Comparison of ENCODE assay signal across 8 mouse cellular contexts in genomic region chr9:13889657-13890056, GRCm38 (mm10).
DNase-seq lines count a peak whose midpoint lies in the region; ATAC-seq lines count a peak whose summit lies in the region.

No protein-coding gene starts in this region.

- ATAC-seq in embryonic facial prominence, embryonic 11.5 days (replicated peaks; ENCODE audit: insufficient number of reproducible peaks, low FRiP score, low TSS enrichment, low read depth) = peak; percentile 79
- ATAC-seq in kidney, embryonic 14.5 days (ENCODE audit: low FRiP score, low TSS enrichment) = peak; percentile 95
- ATAC-seq in liver, embryonic 11.5 days (replicated peaks; ENCODE audit: low FRiP score) = peak; percentile 43; the same call in 1 of the 2 replicates
- peak; percentile 90 for ATAC-seq in neural tube, embryonic 11.5 days (ENCODE audit: insufficient read depth, low FRiP score, low TSS enrichment)
- ATAC-seq in stomach, embryonic 14.5 days (ENCODE audit: insufficient number of reproducible peaks, insufficient read depth, low FRiP score, low read depth) = peak; percentile 87

- no peaks in the 10 kb centered on the region for H3K36me3 ChIP-seq in embryonic facial prominence, embryonic 11.5 days (replicated peaks; ENCODE audit: control insufficient read depth, insufficient read depth, low read depth, low read length)
- H3K36me3 ChIP-seq in kidney, embryonic 14.5 days (ENCODE audit: control insufficient read depth, insufficient read depth, low read length) = no peaks in the 10 kb centered on the region
- H3K36me3 ChIP-seq in liver, embryonic 11.5 days (ENCODE audit: control insufficient read depth, insufficient read depth, low read length) = no peaks in the 10 kb centered on the region
- H3K36me3 ChIP-seq in neural tube, embryonic 11.5 days (ENCODE audit: control insufficient read depth, insufficient read depth, low read length) = no peaks in the 10 kb centered on the region
- no peaks in the 10 kb centered on the region for H3K36me3 ChIP-seq in stomach, embryonic 14.5 days (ENCODE audit: control insufficient read depth, insufficient read depth, low read length)

- H3K4me3 ChIP-seq in embryonic facial prominence, embryonic 11.5 days (ENCODE audit: low read depth, low read length) = no peak overlapping the region
- no peak overlapping the region for H3K4me3 ChIP-seq in kidney, embryonic 14.5 days (ENCODE audit: low read length)
- no peak overlapping the region for H3K4me3 ChIP-seq in liver, embryonic 11.5 days (ENCODE audit: low read depth, low read length)
- H3K4me3 ChIP-seq in neural tube, embryonic 11.5 days (ENCODE audit: low read depth, low read length) = no peak overlapping the region
- no peak overlapping the region for H3K4me3 ChIP-seq in stomach, embryonic 14.5 days (ENCODE audit: low read depth, low read length)

- WGBS in embryonic facial prominence, embryonic 11.5 days = 5% methylated on average over 9 of the region's 9 CpGs
- 10% methylated on average over 9 of the region's 9 CpGs for WGBS in kidney, embryonic 14.5 days
- WGBS in liver, embryonic 11.5 days = 15% methylated on average over 9 of the region's 9 CpGs
- 9% methylated on average over 9 of the region's 9 CpGs for WGBS in neural tube, embryonic 11.5 days
- whole genome bisulfite sequencing in stomach, embryonic 14.5 days = 4% methylated on average over 9 of the region's 9 CpGs

- peak; percentile 63 for DNase-seq in 416B (ENCODE audit: low read depth)
- peak; percentile 89 for DNase-seq in adrenal gland, postnatal 10 days
- DNase-seq in embryonic facial prominence, embryonic 11.5 days (ENCODE audit: low spot score) = peak; percentile 88
- DNase-seq in heart, adult 9 months (ENCODE audit: low spot score in 2 of 2) = peak; percentile 46 to 68
- DNase-seq in liver, embryonic 11.5 days (ENCODE audit: low spot score) = peak; percentile 51
- DNase-seq in neural tube, embryonic 11.5 days (ENCODE audit: low spot score) = peak; percentile 81

- no peak overlapping the region for H3K4me2 ChIP-seq in embryonic facial prominence, embryonic 11.5 days (ENCODE audit: low read depth, low read length)
- H3K4me2 ChIP-seq in kidney, embryonic 14.5 days (replicated peaks; ENCODE audit: low read depth, low read length) = no peak overlapping the region
- H3K4me2 ChIP-seq in liver, embryonic 11.5 days = no peak overlapping the region
- H3K4me2 ChIP-seq in neural tube, embryonic 11.5 days (ENCODE audit: low read depth) = no peak overlapping the region
- H3K4me2 ChIP-seq in stomach, embryonic 14.5 days (replicated peaks; ENCODE audit: low read depth, low read length) = no peak overlapping the region

- H3K27ac ChIP-seq in embryonic facial prominence, embryonic 11.5 days (replicated peaks; ENCODE audit: low read depth, low read length) = no peak overlapping the region
- H3K27ac ChIP-seq in kidney, embryonic 14.5 days (ENCODE audit: low read depth, low read length) = no peak overlapping the region
- H3K27ac ChIP-seq in liver, embryonic 11.5 days (ENCODE audit: low read depth, low read length) = no peak overlapping the region
- no peak overlapping the region for H3K27ac ChIP-seq in neural tube, embryonic 11.5 days (ENCODE audit: low read depth, low read length)
- H3K27ac ChIP-seq in stomach, embryonic 14.5 days (ENCODE audit: low read length) = no peak overlapping the region

- H3K4me1 ChIP-seq in embryonic facial prominence, embryonic 11.5 days (ENCODE audit: control insufficient read depth, insufficient read depth, low read length) = 0 out of 2 replicates have a peak, but pooled peaks cover 2% of the 10 kb centered on the region
- no peaks in the 10 kb centered on the region for H3K4me1 ChIP-seq in kidney, embryonic 14.5 days (ENCODE audit: control insufficient read depth, insufficient read depth, low read length)
- H3K4me1 ChIP-seq in liver, embryonic 11.5 days (replicated peaks; ENCODE audit: control insufficient read depth, insufficient read depth, low read length) = no peaks in the 10 kb centered on the region
- H3K4me1 ChIP-seq in neural tube, embryonic 11.5 days (ENCODE audit: control insufficient read depth, insufficient read depth, low read length) = no peaks in the 10 kb centered on the region
- no peaks in the 10 kb centered on the region for H3K4me1 ChIP-seq in stomach, embryonic 14.5 days (ENCODE audit: control insufficient read depth, insufficient read depth, low read length)

- no peaks in the 10 kb centered on the region for H3K27me3 ChIP-seq in embryonic facial prominence, embryonic 11.5 days (ENCODE audit: control insufficient read depth, insufficient read depth, low read length)
- no peaks in the 10 kb centered on the region for H3K27me3 ChIP-seq in kidney, embryonic 14.5 days (ENCODE audit: control insufficient read depth, insufficient read depth, low read length)
- no peaks in the 10 kb centered on the region for H3K27me3 ChIP-seq in liver, embryonic 11.5 days (replicated peaks; ENCODE audit: control insufficient read depth, insufficient read depth, low read length)
- no peaks in the 10 kb centered on the region for H3K27me3 ChIP-seq in neural tube, embryonic 11.5 days (ENCODE audit: control insufficient read depth, insufficient read depth, low read length)
- H3K27me3 ChIP-seq in stomach, embryonic 14.5 days (ENCODE audit: control insufficient read depth, insufficient read depth, low read length) = no peaks in the 10 kb centered on the region

- H3K9me3 ChIP-seq in embryonic facial prominence, embryonic 11.5 days (replicated peaks; ENCODE audit: control insufficient read depth, low read length) = no peaks in the 10 kb centered on the region
- H3K9me3 ChIP-seq in kidney, embryonic 14.5 days (ENCODE audit: control insufficient read depth, low read length) = peaks cover 3% of the 10 kb centered on the region; the same call in 1 of the 2 replicates
- H3K9me3 ChIP-seq in liver, embryonic 11.5 days (ENCODE audit: control insufficient read depth, low read length) = peaks cover 7% of the 10 kb centered on the region
- no peaks in the 10 kb centered on the region for H3K9me3 ChIP-seq in neural tube, embryonic 11.5 days (ENCODE audit: control insufficient read depth, low read length)
- peaks cover 4% of the 10 kb centered on the region; the same call in 1 of the 2 replicates for H3K9me3 ChIP-seq in stomach, embryonic 14.5 days (ENCODE audit: control insufficient read depth, low read depth, low read length)

- H3K9ac ChIP-seq in embryonic facial prominence, embryonic 11.5 days (replicated peaks; ENCODE audit: low read length) = peak overlapping the region; percentile 47
- no peak overlapping the region for H3K9ac ChIP-seq in kidney, embryonic 14.5 days (ENCODE audit: low read depth, low read length)
- no peak overlapping the region for H3K9ac ChIP-seq in liver, embryonic 11.5 days (ENCODE audit: low read depth, low read length)
- no peak overlapping the region for H3K9ac ChIP-seq in neural tube, embryonic 11.5 days (ENCODE audit: low read length)
- H3K9ac ChIP-seq in stomach, embryonic 14.5 days (replicated peaks; ENCODE audit: low read depth, low read length) = no peak overlapping the region

Comparison
In these comparisons a context has a peak if more than half of its experiments do, and no peak if none do; other contexts are left out.
1. ATAC-seq: peak in every context shown above with its lines; median percentile 95 in kidney, embryonic 14.5 days; 90 in neural tube, embryonic 11.5 days; 87 in stomach, embryonic 14.5 days; 79 in embryonic facial prominence, embryonic 11.5 days; 43 in liver, embryonic 11.5 days.